Mouse (Mus musculus) forebrain, postnatal 0 days (tissue): ENCODE measurements around the gene Lrrc34. TPM values are rescaled to one million over a fixed set of nuclear protein-coding genes. Genes with fewer than 3 reads are reported as not detected.
A peak's percentile ranks its signal among the peaks of the same experiment; 100 is the strongest.

ENCODE experiments used
- ATAC-seq: fragments of 200-750 bp; cut with Nextera tagmentation; 2 replicates; pipeline ENCODE4 v1.8.0; 2017; ENCODE audit warnings: mild to moderate bottlenecking, moderate library complexity
- DNase-seq: peaks from one replicate; pipeline ENCODE4 v3.0.0-alpha.2; 2015
- H3K27ac ChIP-seq: fragments of 300-500 bp; sonication (generic); 2 replicates; pipeline ENCODE4 v1.5.1; 2014; ENCODE audit warnings: low read depth, mild to moderate bottlenecking, antibody characterized with exemption, low read length, moderate library complexity, mixed read lengths
- H3K27me3 ChIP-seq: fragments of 300-500 bp; sonication (generic); 2 replicates; pipeline ENCODE4 v1.6.1; 2014; ENCODE audit warnings: mild to moderate bottlenecking, low read length, mixed read lengths; ENCODE audit not compliant: insufficient read depth
- H3K36me3 ChIP-seq: fragments of 300-500 bp; sonication (generic); 2 replicates; pipeline ENCODE4 v1.6.1; 2014; ENCODE audit warnings: mild to moderate bottlenecking, moderate library complexity; ENCODE audit not compliant: insufficient read depth
- H3K4me1 ChIP-seq: fragments of 300-500 bp; sonication (generic); 2 replicates; pipeline ENCODE4 v1.6.1; 2014; ENCODE audit warnings: antibody characterized with exemption; ENCODE audit not compliant: insufficient read depth
- H3K4me2 ChIP-seq: fragments of 300-500 bp; sonication (generic); 2 replicates; pipeline ENCODE4 v1.6.1; 2014; ENCODE audit warnings: low read depth, mild to moderate bottlenecking, moderate library complexity
- H3K4me3 ChIP-seq: fragments of 300-500 bp; sonication (generic); 2 replicates; pipeline ENCODE4 v1.5.1; 2014; ENCODE audit warnings: low read depth, low read length, mixed read lengths
- H3K9ac ChIP-seq: fragments of 300-500 bp; sonication (generic); 2 replicates; pipeline ENCODE4 v1.6.1; 2014; ENCODE audit warnings: mild to moderate bottlenecking
- H3K9me3 ChIP-seq: fragments of 300-500 bp; sonication (generic); 2 replicates; pipeline ENCODE4 v1.6.1; 2016; ENCODE audit warnings: low read length
- CTCF ChIP-seq: sonication (generic); IDR thresholded peaks from 2 replicates; pipeline ENCODE4 v1.5.1; 2016; ENCODE audit warnings: antibody characterized with exemption, control low read depth, low read depth
- WGBS: fragments of 180-500 bp; shearing (Covaris S2); extraction: QIAGEN DNeasy Blood & Tissue Kit; methylation state at CpG from one replicate; pipeline ENCODE4 v1.1.7; 2014; 5-methylcytosine and 5-hydroxymethylcytosine counted together
- polyA plus RNA-seq: library from polyadenylated mRNA; unstranded; fragments of >200 nt; fragmentation: Nextera tagmentation; extraction: Ambion mirVana; gene quantifications from 2 replicates; pipeline ENCODE4 v1.2.1, GENCODE M21; 2015
- total RNA-seq: library from RNA; depleted of rRNA; stranded (reverse); fragments of >200 nt; gene quantifications from 2 replicates; pipeline ENCODE4 v1.2.3, GENCODE M21; 2014; rRNA removed

Lrrc34 gene
- 1.7 and 2.1 TPM in 2 replicates for total RNA-seq
- polyA plus RNA-seq, result 1.6 and 1.7 TPM in 2 replicates

- Histone ChIP-seq H3K4me3 (peak within 1 kb of the TSS; percentile 29), H3K9me3 (no peaks in the 10 kb centered on the region), H3K4me2 (peak within 1 kb of the TSS; percentile 52), H3K4me1 (peaks cover 9% of the 10 kb centered on the region; the same call in 1 of the 2 replicates), H3K36me3 (no peaks in the 10 kb centered on the region), H3K9ac (0 out of 2 replicates have a peak within 1 kb of the TSS, but pooled peaks have one; percentile 18), H3K27ac (no peak within 1 kb of the TSS), H3K27me3 (peaks cover 24% of the 10 kb centered on the region)
- ATAC-seq (peak; percentile 82), DNase-seq (peak; percentile 24)
- no peak for TF ChIP-seq CTCF
- WGBS, result 4% methylated on average over 25 of the region's 25 CpGs
Observed at GRCm38 (mm10) chr3:30647440-30648090, at the start of gene Lrrc34. Gene Lrrc34, minus strand, starts transcription at chr3:30647869.

DNA sequence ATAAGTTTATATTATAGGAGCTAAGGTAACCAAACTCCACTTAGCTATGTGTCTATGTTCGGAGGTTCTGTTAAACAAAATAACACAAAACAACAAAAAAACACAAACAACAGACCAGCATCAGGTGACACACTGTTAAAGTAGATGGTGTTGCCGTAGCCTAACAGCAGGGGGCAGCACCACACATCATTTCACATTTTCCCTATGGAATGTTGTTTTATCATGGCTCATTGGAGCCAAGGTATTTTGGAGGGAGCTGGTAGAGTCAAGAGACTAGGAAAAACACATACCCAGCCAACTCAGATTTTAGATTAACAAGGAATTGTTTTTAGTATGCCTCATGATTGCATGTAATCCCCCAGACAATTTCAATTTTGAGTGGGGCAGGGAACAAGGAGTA is 48.7 kb upstream of the Lrrc34 start:
- H3K27ac ChIP-seq, result no peak overlapping the region
- no peaks in the 10 kb centered on the region for H3K27me3 ChIP-seq
- no peak overlapping the region for H3K4me3 ChIP-seq
- peak; percentile 88 for TF ChIP-seq CTCF
- peak; percentile 66 for DNase-seq
- ATAC-seq, result peak; percentile 67; the same call in 1 of the 2 replicates
- no peaks in the 10 kb centered on the region for H3K36me3 ChIP-seq
- no peaks in the 10 kb centered on the region for H3K9me3 ChIP-seq
- H3K4me1 ChIP-seq, result no peaks in the 10 kb centered on the region
- WGBS, result 13% methylated on average over 2 of the region's 2 CpGs
- H3K9ac ChIP-seq, result no peak overlapping the region
- H3K4me2 ChIP-seq, result no peak overlapping the region

- no peak overlapping the region for H3K27ac ChIP-seq
- no peaks in the 10 kb centered on the region for H3K4me1 ChIP-seq
- ATAC-seq (no peak), DNase-seq (no peak)
- no peak for TF ChIP-seq CTCF
- 92% methylated on average over 2 of the region's 2 CpGs for WGBS
- H3K4me2 ChIP-seq, result no peak overlapping the region
- H3K9me3 ChIP-seq, result no peaks in the 10 kb centered on the region
- H3K9ac ChIP-seq, result no peak overlapping the region
- H3K27me3 ChIP-seq, result no peaks in the 10 kb centered on the region
- no peaks in the 10 kb centered on the region for H3K36me3 ChIP-seq
- H3K4me3 ChIP-seq, result no peak overlapping the region
Observed at GRCm38 (mm10) chr3:30695661-30696060, 48.0 kb upstream of the Lrrc34 start.

DNA sequence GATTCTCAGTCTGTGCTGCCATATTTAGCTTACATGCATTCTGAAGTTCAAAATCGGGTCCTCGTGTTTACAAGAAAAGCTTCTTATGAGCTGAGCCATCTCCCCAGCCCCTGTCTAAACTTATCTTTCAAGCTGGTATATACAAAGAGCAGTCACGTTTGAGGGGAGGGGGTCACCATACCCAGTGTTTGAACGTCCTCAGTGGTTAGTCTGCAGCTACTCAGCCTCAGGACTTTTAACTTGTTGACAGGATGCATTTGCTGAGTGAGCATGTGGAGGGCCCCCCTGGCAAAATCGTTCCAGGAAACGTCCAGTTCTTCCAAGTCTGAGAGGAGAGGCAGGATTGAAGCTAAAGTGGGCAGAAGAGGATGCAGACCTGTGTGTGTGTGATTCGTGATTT is 43.3 kb upstream of the Lrrc34 start:
- Histone ChIP-seq H3K27me3 (no peaks in the 10 kb centered on the region), H3K9ac (no peak overlapping the region), H3K4me2 (no peak overlapping the region), H3K9me3 (no peaks in the 10 kb centered on the region), H3K27ac (no peak overlapping the region), H3K4me1 (no peaks in the 10 kb centered on the region), H3K4me3 (no peak overlapping the region), H3K36me3 (no peaks in the 10 kb centered on the region)
- DNase-seq (no peak), ATAC-seq (no peak)
- 74% methylated on average over 7 of the region's 7 CpGs for WGBS
- TF ChIP-seq CTCF, result no peak

DNA sequence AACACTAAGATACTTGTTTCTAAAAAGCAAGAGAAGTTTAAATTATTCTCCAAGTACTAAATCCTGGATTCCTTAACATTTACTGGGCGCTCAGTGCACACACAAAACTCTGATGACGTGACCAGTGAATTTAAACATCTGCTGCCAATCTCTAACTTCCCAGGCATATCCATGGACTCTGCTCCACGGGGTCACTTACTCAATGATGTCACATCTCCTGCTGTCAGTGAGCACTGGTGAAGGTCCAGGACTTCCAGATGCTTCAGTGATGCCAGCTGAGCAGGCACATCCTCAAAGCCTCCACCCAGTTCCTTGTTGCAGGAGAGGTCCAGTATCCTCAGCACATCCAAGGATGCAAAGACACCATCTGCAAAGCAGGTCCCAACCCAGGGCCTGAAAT is 39.5 kb upstream of the Lrrc34 start:
- Histone ChIP-seq H3K4me2 (no peak overlapping the region), H3K4me1 (no peaks in the 10 kb centered on the region), H3K27ac (no peak overlapping the region), H3K36me3 (no peaks in the 10 kb centered on the region), H3K9me3 (no peaks in the 10 kb centered on the region), H3K4me3 (no peak overlapping the region), H3K9ac (no peak overlapping the region), H3K27me3 (no peaks in the 10 kb centered on the region)
- 85% methylated on average over 3 of the region's 3 CpGs for WGBS
- ATAC-seq, result no peak
- DNase-seq, result no peak
- no peak for TF ChIP-seq CTCF

GRCm38 (mm10) chr3:30683190-30683589 is 35.5 kb upstream of the Lrrc34 start:
- ATAC-seq, result no peak
- DNase-seq, result no peak
- Histone ChIP-seq H3K36me3 (no peaks in the 10 kb centered on the region), H3K9me3 (no peaks in the 10 kb centered on the region), H3K27me3 (no peaks in the 10 kb centered on the region), H3K4me2 (no peak overlapping the region), H3K4me3 (no peak overlapping the region), H3K4me1 (no peaks in the 10 kb centered on the region), H3K27ac (no peak overlapping the region), H3K9ac (no peak overlapping the region)
- WGBS, result 86% methylated on average over 6 of the region's 6 CpGs
- TF ChIP-seq CTCF, result no peak

DNA sequence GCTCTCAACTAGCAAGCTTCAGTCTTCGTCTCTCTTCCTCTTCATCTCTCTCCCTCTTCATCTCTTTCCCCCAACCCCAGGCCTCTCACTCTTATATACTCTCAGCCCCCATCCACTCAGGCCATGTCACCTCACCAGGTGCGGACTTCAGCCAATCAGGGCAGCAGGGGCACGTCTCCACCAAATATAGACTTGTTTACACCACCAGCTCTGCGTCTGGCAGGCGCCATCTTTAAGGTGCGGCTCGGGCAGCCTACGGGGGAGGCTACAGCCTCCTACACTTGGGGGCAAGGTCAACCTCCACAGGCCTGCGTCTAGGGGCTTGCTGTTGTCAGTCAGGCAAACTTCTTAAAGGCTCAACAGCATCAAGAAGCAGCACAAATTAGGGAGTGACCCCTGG is 10.8 kb upstream of the Lrrc34 start:
- Histone ChIP-seq H3K9me3 (no peaks in the 10 kb centered on the region), H3K4me3 (no peak overlapping the region), H3K36me3 (no peaks in the 10 kb centered on the region), H3K4me2 (no peak overlapping the region), H3K27me3 (no peaks in the 10 kb centered on the region), H3K27ac (no peak overlapping the region), H3K9ac (no peak overlapping the region), H3K4me1 (no peaks in the 10 kb centered on the region)
- no peak for ATAC-seq
- no peak for DNase-seq
- WGBS, result 88% methylated on average over 9 of the region's 9 CpGs
- no peak for TF ChIP-seq CTCF
